Mouse (Mus musculus): ENCODE data around the gene Ano8. TPM values are rescaled to one million over a fixed set of nuclear protein-coding genes. Genes with fewer than 3 reads are reported as not detected.
"Not testable (repeated sequence)": the region's sequence is repeated elsewhere in the genome, so short reads cannot be mapped to it uniquely, and the experiment has no call there.

The Ano8 gene
- polyA plus RNA-seq, 1 experiment, result 10.0 TPM

DNA sequence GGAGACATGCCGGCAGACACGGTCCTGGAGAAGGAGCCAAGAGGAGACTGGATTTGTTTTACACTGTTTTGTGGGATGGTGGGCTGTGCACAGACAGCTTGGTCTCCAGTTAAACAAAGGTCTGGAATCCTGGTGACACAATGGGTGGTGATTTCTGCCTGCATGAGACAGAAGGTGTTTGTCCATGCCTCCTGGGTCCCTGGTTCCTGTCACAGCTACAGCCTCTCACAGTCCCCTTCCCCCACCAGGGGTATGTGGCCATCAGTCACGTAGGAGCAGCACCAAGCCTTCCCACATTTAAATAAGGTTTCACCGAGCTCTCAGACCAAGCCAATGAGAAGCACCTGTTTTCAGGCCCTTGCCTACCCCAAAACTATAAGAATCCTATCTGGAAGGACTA is 34.4 kb downstream of the Ano8 start:
- TF ChIP-seq POLR2A (IDR thresholded peaks at IDR 0.05; ENCODE audit: borderline replicate concordance, low read depth, low read length), result no peak
- TF ChIP-seq CTCF (IDR thresholded peaks at IDR 0.05; ENCODE audit: low read depth, low read length), result no peak
- no peak overlapping the region for H3K27ac ChIP-seq (ENCODE audit: insufficient read depth, low read depth, low read length)
- no peaks in the 10 kb centered on the region for H3K4me1 ChIP-seq (ENCODE audit: control insufficient read depth, insufficient read depth, low read length)
- H3K4me3 ChIP-seq (ENCODE audit: insufficient read depth, low read length), result no peak overlapping the region

DNA sequence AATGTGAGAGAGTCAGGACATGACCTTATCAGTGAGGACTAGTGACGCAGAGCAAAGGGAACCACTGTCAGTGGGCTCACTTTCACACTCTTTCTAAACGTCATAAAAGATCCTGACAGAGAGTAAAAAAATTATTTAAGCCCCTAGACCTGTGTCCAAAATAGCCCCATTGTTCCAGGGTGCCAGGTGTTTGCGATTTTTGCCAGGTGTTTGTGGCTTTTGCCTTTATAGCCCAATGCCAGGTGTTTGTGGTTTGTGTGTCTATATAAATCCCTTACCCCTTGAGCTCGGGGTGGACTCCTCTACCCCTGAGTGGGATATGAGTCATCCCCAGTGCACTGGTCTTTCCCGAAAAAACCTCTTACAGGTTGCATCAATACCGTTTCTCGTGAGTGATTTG is 40.7 kb downstream of the Ano8 start:
- no peak overlapping the region for H3K4me3 ChIP-seq (ENCODE audit: insufficient read depth, low read length)
- TF ChIP-seq POLR2A (IDR thresholded peaks at IDR 0.05; ENCODE audit: borderline replicate concordance, low read depth, low read length) (no peak), CTCF (IDR thresholded peaks at IDR 0.05; ENCODE audit: low read depth, low read length) (no peak)
- peaks cover 8% of the 10 kb centered on the region for H3K4me1 ChIP-seq (ENCODE audit: control insufficient read depth, insufficient read depth, low read length)
- H3K27ac ChIP-seq (ENCODE audit: insufficient read depth, low read depth, low read length), result no peak overlapping the region

DNA sequence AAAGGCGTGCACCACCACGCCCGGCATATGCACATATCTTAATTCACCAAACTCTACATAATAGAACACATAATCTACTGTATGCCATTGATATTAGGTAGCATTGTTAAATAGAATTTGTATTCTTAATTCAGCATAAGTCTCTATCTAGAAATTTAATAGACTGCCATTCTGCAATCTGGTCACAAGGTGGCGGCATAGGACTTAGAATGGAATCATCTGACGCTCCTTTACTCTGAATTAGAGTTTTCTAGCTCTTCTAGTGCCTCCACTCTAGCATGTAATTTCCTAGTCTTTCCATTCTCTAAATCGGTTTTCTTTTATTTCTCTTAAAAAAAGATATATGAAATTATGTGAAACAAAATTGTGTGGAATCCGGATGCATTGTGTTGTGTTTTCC is 44.4 kb downstream of the Ano8 start:
- no peak overlapping the region for H3K4me3 ChIP-seq (ENCODE audit: insufficient read depth, low read length)
- H3K27ac ChIP-seq (ENCODE audit: insufficient read depth, low read depth, low read length), result no peak overlapping the region
- TF ChIP-seq POLR2A (IDR thresholded peaks at IDR 0.05; ENCODE audit: borderline replicate concordance, low read depth, low read length) (no peak), CTCF (IDR thresholded peaks at IDR 0.05; ENCODE audit: low read depth, low read length) (no peak)
- H3K4me1 ChIP-seq (ENCODE audit: control insufficient read depth, insufficient read depth, low read length), result peaks cover 8% of the 10 kb centered on the region

DNA sequence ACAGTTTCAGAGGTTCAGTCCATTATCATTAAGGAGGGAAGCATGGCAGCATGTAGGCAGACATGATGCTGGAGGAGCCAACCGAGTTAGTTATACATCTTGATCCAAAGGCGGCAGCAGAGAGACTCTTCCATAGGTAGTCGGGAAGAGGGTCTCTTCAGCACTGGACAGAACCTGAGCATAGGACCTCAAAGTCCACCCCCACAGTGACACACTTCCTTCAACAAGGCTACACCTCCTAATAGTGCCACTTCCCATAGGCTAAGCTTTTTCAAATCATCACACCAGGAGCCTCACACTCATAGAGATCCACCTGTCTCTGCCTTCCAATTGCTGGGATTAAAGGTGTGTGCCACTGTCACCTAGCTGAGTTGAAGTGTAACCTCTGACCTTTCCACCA is 48.7 kb downstream of the Ano8 start:
- Histone ChIP-seq H3K4me1 (ENCODE audit: control insufficient read depth, insufficient read depth, low read length) (no peaks in the 10 kb centered on the region), H3K4me3 (ENCODE audit: insufficient read depth, low read length) (no peak overlapping the region), H3K27ac (ENCODE audit: insufficient read depth, low read depth, low read length) (no peak overlapping the region)
- TF ChIP-seq CTCF (IDR thresholded peaks at IDR 0.05; ENCODE audit: low read depth, low read length) (no peak), POLR2A (IDR thresholded peaks at IDR 0.05; ENCODE audit: borderline replicate concordance, low read depth, low read length) (no peak)

DNA sequence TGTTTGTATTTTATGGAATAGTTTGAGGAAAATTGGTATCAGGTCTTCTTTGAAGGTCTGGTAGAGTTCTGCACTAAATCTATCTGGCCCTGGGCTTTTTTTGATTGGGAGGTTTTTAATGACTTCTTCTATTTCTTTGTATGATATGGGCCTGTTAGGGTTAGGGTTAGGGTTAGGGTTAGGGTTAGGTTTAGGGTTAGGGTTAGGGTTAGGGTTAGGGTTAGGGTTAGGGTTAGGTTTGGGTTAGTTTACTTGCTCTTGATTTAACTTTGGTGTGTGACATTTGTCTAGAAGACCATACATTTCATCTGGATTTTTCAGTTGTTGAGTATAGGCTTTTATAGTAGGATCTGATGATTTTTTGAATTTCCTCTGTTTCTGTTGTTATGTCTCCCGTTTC is 52.8 kb downstream of the Ano8 start:
- H3K4me3 ChIP-seq (ENCODE audit: insufficient read depth, low read length); H3K27ac ChIP-seq (ENCODE audit: insufficient read depth, low read depth, low read length); H3K4me1 ChIP-seq (ENCODE audit: control insufficient read depth, insufficient read depth, low read length): not testable (repeated sequence)

Other genes starting within 250 kb of the Ano8 start
- 94.0 and 107 TPM in 2 replicates for gene Myo9b, start 213.2 kb downstream of the Ano8 start, polyA plus RNA-seq (2012; ENCODE audit: insufficient read depth, insufficient read length, missing spikeins)
- gene Haus8, start 213.0 kb downstream of the Ano8 start, polyA plus RNA-seq (2012; ENCODE audit: insufficient read depth, insufficient read length, missing spikeins), result 77.6 and 77.8 TPM in 2 replicates
- gene Use1, start 119.1 kb downstream of the Ano8 start, polyA plus RNA-seq (2012; ENCODE audit: insufficient read depth, insufficient read length, missing spikeins), result 131 and 149 TPM in 2 replicates
- gene Ocel1, start 114.7 kb downstream of the Ano8 start, polyA plus RNA-seq (2012; ENCODE audit: insufficient read depth, insufficient read length, missing spikeins), result 18.5 and 23.5 TPM in 2 replicates
- gene Nr2f6, start 104.0 kb downstream of the Ano8 start, polyA plus RNA-seq (2012; ENCODE audit: insufficient read depth, insufficient read length, missing spikeins), result 20.2 and 23.9 TPM in 2 replicates
- gene Ushbp1, start 90.2 kb downstream of the Ano8 start, polyA plus RNA-seq (2012; ENCODE audit: insufficient read depth, insufficient read length, missing spikeins), result 0.21 TPM in 1 of 2 replicates, not detected in the other
- 75.8 and 89.1 TPM in 2 replicates for gene Babam1, start 89.1 kb downstream of the Ano8 start, polyA plus RNA-seq (2012; ENCODE audit: insufficient read depth, insufficient read length, missing spikeins)
- 9.8 and 14.0 TPM in 2 replicates for gene Ankle1, start 80.0 kb downstream of the Ano8 start, polyA plus RNA-seq (2012; ENCODE audit: insufficient read depth, insufficient read length, missing spikeins)
- gene Abhd8, start 22.3 kb downstream of the Ano8 start, polyA plus RNA-seq (2012; ENCODE audit: insufficient read depth, insufficient read length, missing spikeins), result 12.0 and 13.3 TPM in 2 replicates
- gene Mrpl34, start 21.0 kb downstream of the Ano8 start, polyA plus RNA-seq (2012; ENCODE audit: insufficient read depth, insufficient read length, missing spikeins), result 59.5 and 62.9 TPM in 2 replicates
- gene Dda1, start 16.8 kb downstream of the Ano8 start, polyA plus RNA-seq (2012; ENCODE audit: insufficient read depth, insufficient read length, missing spikeins), result 42.3 and 45.5 TPM in 2 replicates
- 11.0 and 11.1 TPM in 2 replicates for gene Gtpbp3, start 2.1 kb upstream of the Ano8 start, polyA plus RNA-seq (2012; ENCODE audit: insufficient read depth, insufficient read length, missing spikeins)
- not detected in 2 replicates for gene Plvap, start 25.8 kb upstream of the Ano8 start, polyA plus RNA-seq (2012; ENCODE audit: insufficient read depth, insufficient read length, missing spikeins)
- 0.40 TPM in 1 of 2 replicates, not detected in the other for gene Ccdc194, start 39.7 kb upstream of the Ano8 start, polyA plus RNA-seq (2012; ENCODE audit: insufficient read depth, insufficient read length, missing spikeins)
- gene Bst2, start 51.5 kb upstream of the Ano8 start, polyA plus RNA-seq (2012; ENCODE audit: insufficient read depth, insufficient read length, missing spikeins), result 358 and 369 TPM in 2 replicates
- gene Mvb12a, start 57.0 kb upstream of the Ano8 start, polyA plus RNA-seq (2012; ENCODE audit: insufficient read depth, insufficient read length, missing spikeins), result 64.5 and 65.3 TPM in 2 replicates
- gene Tmem221, start 72.9 kb upstream of the Ano8 start, polyA plus RNA-seq (2012; ENCODE audit: insufficient read depth, insufficient read length, missing spikeins), result 15.9 and 17.7 TPM in 2 replicates
- not detected in 2 replicates for gene Nxnl1, start 80.6 kb upstream of the Ano8 start, polyA plus RNA-seq (2012; ENCODE audit: insufficient read depth, insufficient read length, missing spikeins)
- 85.4 and 86.3 TPM in 2 replicates for gene Slc27a1, start 82.9 kb upstream of the Ano8 start, polyA plus RNA-seq (2012; ENCODE audit: insufficient read depth, insufficient read length, missing spikeins)
- gene Pgls, start 106.2 kb upstream of the Ano8 start, polyA plus RNA-seq (2012; ENCODE audit: insufficient read depth, insufficient read length, missing spikeins), result 83.5 and 88.9 TPM in 2 replicates
- gene Fam129c, start 111.7 kb upstream of the Ano8 start, polyA plus RNA-seq (2012; ENCODE audit: insufficient read depth, insufficient read length, missing spikeins), result 2.5 and 2.7 TPM in 2 replicates
- 111 and 113 TPM in 2 replicates for gene Colgalt1, start 125.0 kb upstream of the Ano8 start, polyA plus RNA-seq (2012; ENCODE audit: insufficient read depth, insufficient read length, missing spikeins)
- 1.0 and 1.3 TPM in 2 replicates for gene Unc13a, start 185.8 kb upstream of the Ano8 start, polyA plus RNA-seq (2012; ENCODE audit: insufficient read depth, insufficient read length, missing spikeins)
- 15.6 and 15.7 TPM in 2 replicates for gene Jak3, start 190.3 kb upstream of the Ano8 start, polyA plus RNA-seq (2012; ENCODE audit: insufficient read depth, insufficient read length, missing spikeins)
- 5.0 and 5.1 TPM in 2 replicates for gene Insl3, start 203.3 kb upstream of the Ano8 start, polyA plus RNA-seq (2012; ENCODE audit: insufficient read depth, insufficient read length, missing spikeins)
- gene B3gnt3, start 215.8 kb upstream of the Ano8 start, polyA plus RNA-seq (2012; ENCODE audit: insufficient read depth, insufficient read length, missing spikeins), result 23.7 and 24.1 TPM in 2 replicates
- gene Fcho1, start 239.8 kb upstream of the Ano8 start, polyA plus RNA-seq (2012; ENCODE audit: insufficient read depth, insufficient read length, missing spikeins), result 7.2 and 8.8 TPM in 2 replicates